Mouse (Mus musculus) mature B cell (primary cell): Measurements from ENCODE around the gene Psmc2.

ENCODE experiments used
- in situ Hi-C: fragments of 300-500 bp; cut with MboI; formaldehyde crosslinking; loops from 2 replicates; pipeline ENCODE4 v1.14.3; 2019

Psmc2 gene

GRCm38 (mm10) chr5:21785053-21785452 is at the start of gene Psmc2, which contains the start of gene Dnajc2:
Psmc2 (plus strand) TSS chr5:21785283.
Dnajc2 (minus strand) TSS chr5:21785251.
- in situ Hi-C loops, result no loop called here

DNA sequence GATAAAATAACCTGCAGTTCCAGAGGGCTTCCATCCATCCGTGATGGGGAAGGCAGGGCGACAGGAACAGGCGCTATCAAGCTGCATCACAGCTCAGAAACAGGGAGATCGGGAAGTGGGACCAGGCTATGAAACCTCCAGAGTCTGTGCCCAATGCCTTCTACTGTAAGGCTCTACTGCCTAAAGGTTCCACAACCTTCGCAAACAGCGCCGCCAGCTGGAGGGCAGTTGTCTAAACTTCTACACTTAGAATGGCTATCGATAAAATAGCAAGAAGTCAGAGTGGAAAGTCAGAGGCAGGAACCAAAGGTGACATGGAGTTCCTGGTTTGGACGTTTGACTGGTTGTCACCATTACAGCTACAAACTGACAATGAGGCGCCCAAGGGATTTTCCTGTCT is 49.5 kb upstream of the Psmc2 start:
- in situ Hi-C loops, result no loop called here

DNA sequence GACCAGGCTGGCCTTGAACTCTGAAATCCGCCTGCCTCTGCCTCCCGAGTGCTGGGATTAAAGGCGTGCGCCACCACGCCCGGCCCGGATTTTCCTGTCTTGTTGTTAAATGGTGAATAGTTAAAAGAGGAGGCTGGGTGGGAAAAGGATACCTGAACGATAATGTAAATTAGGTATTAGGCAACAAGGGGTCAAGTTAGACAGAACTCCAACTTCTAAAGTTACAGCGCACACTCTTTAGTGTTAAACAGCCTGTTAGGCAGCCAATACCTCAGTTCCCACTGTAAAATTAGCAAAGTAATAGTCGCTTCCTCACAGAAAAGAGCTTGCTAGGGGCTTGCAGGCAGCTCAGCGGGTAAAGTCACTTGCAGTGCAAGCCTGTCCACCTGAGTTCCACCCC is 49.0 kb upstream of the Psmc2 start:
- in situ Hi-C loops, result no loop called here

- in situ Hi-C loops, result no loop called here
These were observed 48.0 kb upstream of the Psmc2 start, which contains the start of gene Pmpcb for GRCm38 (mm10) chr5:21736956-21737585. Pmpcb (plus strand) TSS chr5:21737141.

DNA sequence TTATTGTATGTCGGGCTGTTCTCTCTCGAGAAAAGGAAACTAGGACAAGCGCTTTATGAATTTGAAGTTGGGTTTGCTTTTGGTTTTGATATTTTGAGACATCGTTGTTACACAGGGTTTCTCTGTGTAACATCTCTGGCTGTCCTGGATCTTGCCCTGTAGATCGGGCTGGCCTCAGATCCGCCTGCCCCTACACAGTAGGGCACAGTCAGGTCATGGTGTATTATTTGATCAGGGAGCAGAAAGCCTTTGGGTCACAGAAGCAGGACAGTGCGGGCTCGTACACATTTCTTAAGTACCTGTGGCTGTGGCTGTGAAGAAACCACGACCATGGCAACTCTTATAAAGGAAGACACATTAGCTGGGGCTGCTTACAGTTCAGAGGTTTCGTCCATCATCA is 47.5 kb upstream of the Psmc2 start:
- in situ Hi-C loops, result no loop called here

DNA sequence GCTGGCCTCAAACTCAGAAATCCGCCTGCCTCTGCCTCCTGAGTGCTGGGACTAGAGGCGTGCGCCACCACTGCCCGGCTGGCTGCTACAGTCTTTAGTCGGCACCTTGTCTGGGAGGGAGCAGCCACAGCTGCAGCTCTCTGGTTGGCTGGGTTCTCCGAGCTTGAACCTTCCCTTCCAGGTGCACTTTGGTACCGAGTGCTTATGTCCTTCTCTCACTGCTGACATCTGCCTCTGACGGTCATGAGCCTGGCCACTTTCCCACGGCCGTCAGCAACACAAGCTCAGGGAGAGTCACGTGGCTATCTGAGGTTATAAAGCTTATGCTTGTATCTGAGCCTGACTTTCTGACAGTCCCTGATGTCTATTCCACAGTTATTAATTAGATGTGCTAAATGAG is 46.0 kb upstream of the Psmc2 start:
- in situ Hi-C loops, result no loop called here

GRCm38 (mm10) chr5:21739881-21740280 is 45.2 kb upstream of the Psmc2 start:
- in situ Hi-C loops, result no loop called here

- in situ Hi-C loops, result no loop called here
These were observed 41.5 kb upstream of the Psmc2 start for GRCm38 (mm10) chr5:21743606-21744005.

DNA sequence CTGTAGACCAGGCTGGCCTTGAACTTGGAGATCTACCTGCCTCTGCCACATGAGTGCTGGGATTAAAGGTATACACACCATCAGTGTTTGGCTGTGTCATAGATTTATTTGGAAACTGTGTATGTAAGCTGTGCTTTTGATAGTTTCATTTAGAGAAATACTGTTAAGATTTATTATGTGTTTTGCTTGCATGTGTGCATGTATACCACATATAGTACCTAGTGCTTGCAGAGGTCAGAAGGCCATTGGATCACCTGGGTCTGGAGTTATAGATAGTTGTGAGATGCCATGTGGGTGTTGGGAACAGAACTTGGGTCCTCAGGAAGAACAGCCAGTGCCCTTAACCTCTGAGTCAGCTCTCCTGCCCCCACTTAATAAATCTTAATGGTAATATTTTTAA is 40.4 kb upstream of the Psmc2 start:
- in situ Hi-C loops, result no loop called here

DNA sequence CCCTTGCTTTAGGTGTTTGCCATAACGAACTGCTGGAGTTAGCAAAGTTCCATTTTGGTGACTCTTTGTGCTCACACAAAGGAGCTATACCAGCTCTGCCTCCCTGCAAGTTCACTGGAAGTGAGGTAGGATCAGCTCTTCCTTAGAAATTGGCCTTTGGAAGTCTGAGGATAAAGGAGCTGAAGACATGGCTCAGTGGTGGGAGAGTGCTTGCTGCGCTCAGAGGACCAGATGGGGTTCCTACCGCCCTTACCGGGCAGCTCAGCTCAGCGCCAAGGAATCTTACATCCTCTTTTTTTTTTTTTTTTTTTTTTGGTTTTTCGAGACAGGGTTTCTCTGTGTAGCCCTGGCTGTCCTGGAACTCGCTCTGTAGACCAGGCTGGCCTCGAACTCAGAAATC is 39.1 kb upstream of the Psmc2 start:
- in situ Hi-C loops, result no loop called here

DNA sequence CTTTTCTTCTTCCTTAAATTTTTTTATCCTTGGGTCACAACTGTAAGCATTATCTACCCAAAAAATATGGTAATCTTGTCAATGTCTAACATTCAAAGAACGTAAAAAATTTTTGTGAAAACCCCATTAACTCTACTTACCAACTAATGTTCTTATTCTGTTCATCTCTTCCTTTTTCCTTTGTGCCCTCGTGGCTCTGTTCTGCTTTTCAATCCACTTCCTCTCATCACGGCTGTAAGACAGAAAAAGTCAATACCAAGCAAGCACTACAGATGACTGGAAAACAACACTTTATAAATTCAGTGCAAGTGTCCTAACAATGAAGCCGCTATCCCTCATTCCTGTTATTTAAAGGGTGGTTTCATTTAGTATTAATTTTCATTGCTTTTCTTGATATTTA is 16.6 kb upstream of the Psmc2 start:
- in situ Hi-C loops, result no loop called here

GRCm38 (mm10) chr5:21769841-21770240 is 15.2 kb upstream of the Psmc2 start:
- in situ Hi-C loops, result no loop called here

DNA sequence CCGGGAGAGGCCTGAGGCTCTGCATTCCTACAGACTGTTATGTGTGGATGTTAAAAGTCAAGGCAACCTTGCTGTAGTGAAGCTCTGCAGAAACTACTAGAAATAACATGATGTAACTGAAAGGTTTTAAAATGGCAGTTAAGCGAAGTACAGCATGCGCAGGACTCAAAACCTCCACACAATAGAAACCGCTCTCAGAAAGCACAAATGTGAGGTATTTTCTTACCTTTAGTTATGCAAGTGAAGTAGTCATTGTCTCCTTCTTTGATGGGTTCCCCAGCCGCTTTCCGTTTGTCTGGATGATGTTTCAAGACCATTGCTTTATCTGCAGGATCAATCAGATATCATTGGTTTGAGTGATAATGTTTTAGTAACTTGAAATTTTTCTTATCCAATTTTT is 8.6 kb upstream of the Psmc2 start:
- in situ Hi-C loops, result no loop called here

GRCm38 (mm10) chr5:21784161-21785052 is 676 bp upstream of the Psmc2 start:
- in situ Hi-C loops, result no loop called here

GRCm38 (mm10) chr5:21785776-21786175 is 693 bp downstream of the Psmc2 start:
- in situ Hi-C loops, result no loop called here

- in situ Hi-C loops, result no loop called here
These were observed 1.4 kb downstream of the Psmc2 start for GRCm38 (mm10) chr5:21786258-21787185.

DNA sequence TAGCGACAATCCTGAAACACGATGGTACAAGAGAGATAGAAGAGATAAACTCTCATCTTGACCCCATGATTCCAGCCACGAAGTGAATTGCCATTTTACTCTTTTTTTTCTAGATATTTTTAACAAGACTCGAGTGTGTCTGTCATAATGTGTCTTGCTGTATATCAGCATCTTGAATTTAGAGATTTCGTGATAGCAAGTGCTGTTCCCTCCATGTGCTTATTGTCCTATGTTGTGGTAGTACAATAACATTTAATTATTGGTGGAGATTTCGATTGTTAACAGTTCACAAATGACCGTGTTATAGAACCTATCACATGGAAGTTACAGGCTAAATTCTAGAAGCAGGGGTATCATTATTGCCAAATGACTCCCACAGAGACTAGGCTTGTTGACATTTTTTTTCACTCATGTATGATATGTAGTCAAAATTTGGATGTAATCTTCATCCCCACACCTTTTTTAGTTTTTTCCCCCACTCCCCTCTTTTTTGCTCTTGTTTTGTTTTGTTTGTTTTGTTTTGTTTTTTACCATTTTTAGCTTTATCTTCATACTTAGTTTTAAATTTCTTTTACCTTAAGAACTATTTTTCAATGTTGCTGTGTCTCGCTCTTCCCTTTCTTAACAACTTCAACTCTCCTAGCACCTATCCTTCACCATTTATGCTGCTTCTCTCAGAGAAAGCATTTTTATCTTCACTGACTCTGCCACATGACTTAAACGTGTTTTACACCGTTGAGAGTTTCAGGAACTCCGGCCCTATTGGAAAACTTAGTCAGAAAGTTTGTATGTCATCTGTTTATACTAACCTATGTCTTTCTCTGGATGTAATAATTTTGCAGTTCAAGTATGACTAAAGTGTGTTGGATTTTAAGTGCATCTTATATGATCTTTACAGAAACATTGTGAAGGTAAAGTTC is 2.4 kb downstream of the Psmc2 start:
- in situ Hi-C loops, result no loop called here

- in situ Hi-C loops, result no loop called here
These were observed 4.0 kb downstream of the Psmc2 start for GRCm38 (mm10) chr5:21789061-21789460.

- in situ Hi-C loops, result no loop called here
These were observed 7.1 kb downstream of the Psmc2 start for GRCm38 (mm10) chr5:21792166-21792565.

DNA sequence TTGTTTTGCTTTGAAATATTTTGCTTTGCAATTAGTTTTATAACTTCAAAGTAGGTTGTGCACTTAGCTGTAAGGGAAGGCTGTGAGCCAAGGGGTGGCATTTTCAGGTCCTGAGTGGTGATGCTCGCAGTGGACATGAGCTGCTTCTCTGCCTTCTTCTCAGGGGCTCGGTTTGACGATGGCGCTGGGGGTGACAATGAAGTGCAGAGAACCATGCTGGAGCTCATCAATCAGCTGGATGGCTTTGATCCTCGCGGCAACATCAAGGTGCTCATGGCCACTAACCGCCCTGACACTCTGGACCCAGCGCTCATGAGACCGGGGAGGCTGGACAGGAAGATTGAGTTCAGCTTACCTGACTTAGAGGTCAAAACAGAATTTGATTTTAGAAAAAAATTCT is 17.8 kb downstream of the Psmc2 start:
- in situ Hi-C loops, result no loop called here

GRCm38 (mm10) chr5:21803691-21804188 is 18.7 kb downstream of the Psmc2 start:
- in situ Hi-C loops, result no loop called here
